In the genomic region with DNA sequence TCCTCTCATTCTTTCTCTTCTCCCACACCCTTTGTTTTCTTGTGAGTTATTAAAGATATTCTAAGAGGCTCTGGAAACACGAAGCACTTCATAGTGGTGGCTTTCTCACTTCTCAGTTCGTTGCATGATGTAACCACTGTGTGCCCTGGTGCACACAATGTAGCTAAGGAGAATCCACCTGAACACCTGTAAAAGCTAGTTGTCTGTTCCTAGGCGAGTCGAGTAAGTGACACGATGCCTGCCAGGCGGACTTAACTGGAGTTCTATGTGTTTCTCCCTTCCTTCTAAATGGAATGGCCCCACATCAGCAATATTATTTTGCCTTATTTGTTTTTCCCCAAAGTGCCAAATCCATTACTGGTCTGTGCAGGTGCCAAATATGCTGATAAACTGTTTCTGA, we compare ENCODE assay signal across 19 mouse cellular contexts. TPM values are rescaled to one million over a fixed set of nuclear protein-coding genes. Genes with fewer than 3 reads are reported as not detected.
DNase-seq lines count a peak whose midpoint lies in the region; ATAC-seq and TF ChIP-seq lines count a peak whose summit lies in the region.
"Had no signal": no experiment of that assay in that cellular context is flagged by ENCODE, and none has a peak within 500 bp of the region (broad histone marks: within the 10 kb centered on the region; RNA-seq: fewer than 3 reads in every experiment).

No protein-coding gene starts in this region.

- 16% methylated on average over 6 of the region's 6 CpGs for whole genome bisulfite sequencing in forebrain, embryonic 14.5 days

- peak overlapping the region; percentile 90 for H3K4me2 ChIP-seq in forebrain, embryonic 14.5 days (ENCODE audit: low read length)

- peak overlapping the region; percentile 82 for H3K9ac ChIP-seq in forebrain, embryonic 14.5 days (ENCODE audit: low read length)
- H3K9ac ChIP-seq: liver, embryonic 14.5 days had no signal

- H3K4me3 ChIP-seq in layer of hippocampus, adult 2 months, result peak overlapping the region; percentile 51; the same call in 1 of the 2 replicates
- H3K4me3 ChIP-seq in forebrain, embryonic 14.5 days (ENCODE audit: low read depth, low read length), result peak overlapping the region; percentile 51

- no peak for DNase-seq in layer of hippocampus, adult 2 months (ENCODE audit: low spot score in 2 of 2)
- DNase-seq in layer of hippocampus, adult 11-12 months (ENCODE audit: low spot score), result no peak
- DNase-seq in thymus, postnatal 25 days, result peak; percentile 5
- DNase-seq in thymus, adult 18-20 months, result no peak
- no peak for DNase-seq in forebrain, embryonic 14.5 days (ENCODE audit: low spot score)
- DNase-seq in kidney, adult 18-20 months, result no peak
- DNase-seq in cerebellum, adult 9-11 months, result no peak
- no peak for DNase-seq in gastrocnemius, postnatal 25 days
- DNase-seq: heart, postnatal 14 days; kidney, adult 2 months had no signal

- peak overlapping the region; percentile 85 for H3K27ac ChIP-seq in layer of hippocampus, adult 2 months
- H3K27ac ChIP-seq in forebrain, embryonic 14.5 days (ENCODE audit: low read depth, low read length), result peak overlapping the region; percentile 82; the same call in 1 of the 2 replicates
- H3K27ac ChIP-seq: liver, embryonic 14.5 days had no signal

- no peak for TF ChIP-seq CTCF in layer of hippocampus, adult 2 months (conservative IDR thresholded peaks at IDR 0.05)

- peaks cover 39% of the 10 kb centered on the region for H3K27me3 ChIP-seq in forebrain, embryonic 14.5 days (replicated peaks; ENCODE audit: control insufficient read depth, insufficient read depth, low read length)
- H3K27me3 ChIP-seq: CH12.LX had no signal

- peaks cover 9% of the 10 kb centered on the region for H3K4me1 ChIP-seq in forebrain, embryonic 14.5 days (ENCODE audit: control insufficient read depth, insufficient read depth, low read length)

- 0 out of 2 replicates have a peak, but pooled peaks cover 10% of the 10 kb centered on the region for H3K36me3 ChIP-seq in forebrain, embryonic 14.5 days (ENCODE audit: control insufficient read depth, insufficient read depth, low read length)

- ATAC-seq in forebrain, embryonic 14.5 days, result no peak

- no peaks in the 10 kb centered on the region for H3K9me3 ChIP-seq in forebrain, embryonic 14.5 days (replicated peaks; ENCODE audit: control insufficient read depth, low read length)

RNA-seq across cellular contexts. Expression of a gene that starts 10.4 kb away (rescaled TPM):
- total RNA-seq in layer of hippocampus, adult 2 months (2021), result 10 to 100 TPM; 41.1 to 45.3 TPM
- polyA plus RNA-seq in forebrain, embryonic 14.5 days (2014; fragmentation: Nextera tagmentation; extraction: Ambion mirVana), result 46.3 and 47.2 TPM in 2 replicates
- not detected for total RNA-seq in gastrocnemius, postnatal 25 days (2021)
- total RNA-seq: common myeloid progenitor, adult 5-6 weeks; heart, postnatal 14 days; monocyte, adult 5-6 weeks had no signal
- polyA plus RNA-seq: gonadal fat pad, adult 2 months; large intestine, adult 2 months; small intestine, adult 2 months; stomach, embryonic 16.5 days; urinary bladder, adult 2 months had no signal

Comparison
In these comparisons a context has a peak if more than half of its experiments do, and no peak if none do; other contexts are left out.
1. RNA of a gene that starts 10.4 kb away (total RNA-seq): 41.1 to 45.3 TPM in layer of hippocampus, adult 2 months; not detected in gastrocnemius, postnatal 25 days; every median in the first group is over 10 times any median in the second.